Mouse (Mus musculus): ENCODE measurements at regions not wholly inside any gene's neighbourhood (a gene's known extent, or its start where the extent isn't known, plus 50 kb on each side); places are given as distances from the start of the nearest gene placed in this dataset. TPM values are rescaled to one million over a fixed set of nuclear protein-coding genes. Genes with fewer than 3 reads are reported as not detected.
A peak's percentile ranks its signal among the peaks of the same experiment; 100 is the strongest.
"Not testable (repeated sequence)": the region's sequence is repeated elsewhere in the genome, so short reads cannot be mapped to it uniquely, and the experiment has no call there.

DNA sequence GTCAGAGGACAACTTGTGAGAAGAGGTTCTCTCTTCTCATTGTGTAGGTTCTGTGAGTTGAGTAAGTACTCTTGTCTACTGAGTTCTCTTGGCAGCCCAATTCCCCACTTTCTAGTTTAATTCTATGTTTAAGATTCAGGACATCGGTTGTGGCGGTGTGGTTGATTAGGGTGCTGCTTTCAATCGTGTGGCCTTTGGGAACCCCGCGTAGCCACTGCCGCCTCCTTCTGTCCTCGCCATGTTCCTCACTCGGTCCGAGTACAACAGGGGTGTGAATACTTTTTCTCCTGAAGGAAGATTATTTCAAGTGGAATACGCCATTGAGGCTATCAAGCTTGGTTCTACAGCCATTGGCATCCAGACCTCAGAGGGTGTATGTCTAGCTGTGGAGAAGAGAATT is 73.3 kb upstream of the Btbd11 start:
- not testable (repeated sequence) for H3K4me3 ChIP-seq (replicated peaks); H3K27me3 ChIP-seq (replicated peaks); ATAC-seq (ENCODE audit: insufficient read depth, low FRiP score, low read depth); H3K36me3 ChIP-seq; H3K27ac ChIP-seq; H3K9ac ChIP-seq; H3K4me2 ChIP-seq; H3K4me1 ChIP-seq; H3K9me3 ChIP-seq
- WGBS, result 95% methylated on average over 10 of the region's 10 CpGs

DNA sequence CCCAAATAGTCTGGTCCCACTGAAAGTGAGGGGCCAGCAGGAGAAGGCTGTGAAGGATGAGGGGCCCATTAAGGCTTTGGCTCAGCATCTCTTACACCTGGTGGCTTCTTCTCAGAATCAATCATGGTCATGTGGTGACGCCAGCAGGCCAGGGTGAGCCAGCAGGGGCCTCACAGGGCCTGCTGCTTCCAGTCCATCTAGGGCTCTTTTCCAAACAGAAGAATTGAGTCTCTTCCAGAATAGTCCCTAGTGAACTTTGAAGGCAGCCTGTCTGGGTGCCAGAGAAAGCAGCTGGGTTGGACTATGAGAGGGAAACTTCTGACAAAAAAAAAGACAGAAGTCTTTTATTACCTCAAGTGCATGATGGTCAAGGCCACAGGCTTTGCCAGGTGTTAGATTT is 65.6 kb upstream of the Btbd11 start:
- Histone ChIP-seq H3K4me1 (no peaks in the 10 kb centered on the region), H3K4me3 (replicated peaks) (no peak overlapping the region), H3K27me3 (replicated peaks) (no peaks in the 10 kb centered on the region), H3K9me3 (no peaks in the 10 kb centered on the region), H3K27ac (no peak overlapping the region), H3K9ac (no peak overlapping the region), H3K36me3 (no peaks in the 10 kb centered on the region), H3K4me2 (no peak overlapping the region)
- 55% methylated on average over 1 of the region's 1 CpGs for WGBS
- no peak for ATAC-seq (ENCODE audit: insufficient read depth, low FRiP score, low read depth)

DNA sequence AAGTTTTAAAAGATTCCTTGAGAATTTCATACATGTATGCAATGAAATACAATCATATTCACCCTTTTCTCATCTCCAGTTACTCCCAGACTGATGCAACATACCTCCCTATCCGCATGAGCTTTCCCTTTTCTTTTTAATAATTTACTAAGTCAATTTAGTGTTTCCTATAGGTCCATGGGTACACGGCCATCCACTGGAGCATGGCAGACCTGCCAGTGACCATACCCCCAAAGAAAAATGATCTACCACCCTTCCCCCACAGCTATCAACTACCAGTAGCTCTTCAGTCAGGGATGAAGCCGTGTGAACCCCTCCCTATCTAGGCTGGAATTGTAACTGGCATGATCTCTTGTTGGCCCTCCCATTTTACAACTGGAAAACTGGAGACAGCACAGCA is 64.3 kb upstream of the Btbd11 start:
- H3K9ac ChIP-seq, result no peak overlapping the region
- no peaks in the 10 kb centered on the region for H3K4me1 ChIP-seq
- no peak for ATAC-seq (ENCODE audit: insufficient read depth, low FRiP score, low read depth)
- WGBS, result 72% methylated on average over 3 of the region's 3 CpGs
- H3K4me3 ChIP-seq (replicated peaks), result no peak overlapping the region
- H3K4me2 ChIP-seq, result no peak overlapping the region
- no peak overlapping the region for H3K27ac ChIP-seq
- H3K36me3 ChIP-seq, result no peaks in the 10 kb centered on the region
- no peaks in the 10 kb centered on the region for H3K9me3 ChIP-seq
- H3K27me3 ChIP-seq (replicated peaks), result no peaks in the 10 kb centered on the region

DNA sequence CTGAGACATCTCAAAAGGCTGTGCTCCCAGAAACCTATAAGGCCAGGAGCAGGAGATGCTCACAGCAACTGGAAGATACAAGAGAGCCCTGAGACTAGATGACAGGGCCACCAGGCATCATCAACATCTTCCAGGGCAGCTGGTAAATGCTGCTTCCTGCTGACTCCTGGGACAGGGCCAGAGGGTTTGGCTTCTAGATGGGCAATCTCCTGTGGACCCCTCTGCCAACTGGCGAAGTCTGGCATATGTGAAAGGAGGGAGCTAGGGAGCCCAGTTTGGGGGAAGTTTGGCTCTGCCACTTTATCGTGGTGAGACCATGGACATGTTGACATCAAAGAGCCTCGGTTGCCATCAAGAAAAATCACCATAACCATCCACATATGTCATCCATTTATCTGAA is 57.2 kb upstream of the Btbd11 start:
- no peaks in the 10 kb centered on the region for H3K36me3 ChIP-seq
- no peaks in the 10 kb centered on the region for H3K27me3 ChIP-seq (replicated peaks)
- H3K9me3 ChIP-seq, result no peaks in the 10 kb centered on the region
- no peak overlapping the region for H3K4me3 ChIP-seq (replicated peaks)
- H3K9ac ChIP-seq, result no peak overlapping the region
- 87% methylated on average over 3 of the region's 3 CpGs for WGBS
- ATAC-seq (ENCODE audit: insufficient read depth, low FRiP score, low read depth), result no peak
- H3K27ac ChIP-seq, result no peak overlapping the region
- H3K4me2 ChIP-seq, result no peak overlapping the region
- no peaks in the 10 kb centered on the region for H3K4me1 ChIP-seq

DNA sequence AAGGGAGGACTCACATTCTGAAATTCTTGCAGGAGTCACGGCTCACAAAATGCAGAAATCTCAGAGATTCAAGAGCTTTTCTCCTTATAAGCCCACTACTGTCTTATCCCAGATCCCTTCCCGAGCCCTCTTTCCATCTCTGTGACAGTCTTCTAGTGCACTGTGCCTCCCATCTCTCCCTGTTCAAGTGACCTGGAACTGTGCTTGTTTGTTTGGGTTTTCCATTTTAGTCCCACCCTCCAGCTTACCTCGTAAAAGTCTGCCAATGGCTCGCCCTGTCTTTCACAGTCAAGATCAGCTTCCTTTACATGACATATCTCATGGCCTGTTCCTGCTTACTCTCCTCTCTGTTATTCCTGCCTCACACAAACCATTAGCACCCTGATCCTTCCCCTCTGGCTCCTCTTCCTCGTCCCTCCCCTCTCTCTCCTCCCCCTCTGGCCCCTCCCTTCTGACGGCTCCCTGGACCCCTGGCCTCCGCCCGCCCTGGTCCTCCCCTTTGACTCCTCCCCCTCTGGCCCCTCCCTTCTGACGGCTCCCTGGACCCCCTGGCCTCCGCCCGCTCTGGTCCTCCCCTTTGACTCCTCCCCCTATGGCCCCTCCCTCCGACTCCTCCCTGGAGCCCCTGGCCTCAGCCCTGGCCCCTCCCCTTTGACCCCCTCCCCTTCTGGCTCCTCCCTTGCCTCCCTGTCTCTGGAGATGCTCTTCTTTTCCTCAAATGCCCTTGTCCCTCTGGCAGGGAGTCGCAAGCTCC is 55.5 kb upstream of the Btbd11 start:
- H3K4me3 ChIP-seq (replicated peaks), result peak overlapping the region; percentile 19; the same call in 1 of the 2 replicates
- no peaks in the 10 kb centered on the region for H3K4me1 ChIP-seq
- H3K27me3 ChIP-seq (replicated peaks), result no peaks in the 10 kb centered on the region
- H3K4me2 ChIP-seq, result peak overlapping the region; percentile 27
- H3K36me3 ChIP-seq, result no peaks in the 10 kb centered on the region
- no peaks in the 10 kb centered on the region for H3K9me3 ChIP-seq
- H3K9ac ChIP-seq, result no peak overlapping the region
- 11% methylated on average over 11 of the region's 13 CpGs for WGBS
- peak; percentile 22; the same call in 1 of the 2 replicates for ATAC-seq (ENCODE audit: insufficient read depth, low FRiP score, low read depth)
- H3K27ac ChIP-seq, result no peak overlapping the region

Small RNAs in the stretch of these regions (microRNA-seq; reads per million reads assigned to microRNA genes)
- not detected for gene Gm27392
